Mouse (Mus musculus): ENCODE data around the gene Gm8094.
"Not testable (repeated sequence)": the region's sequence is repeated elsewhere in the genome, so short reads cannot be mapped to it uniquely, and the experiment has no call there.

DNA sequence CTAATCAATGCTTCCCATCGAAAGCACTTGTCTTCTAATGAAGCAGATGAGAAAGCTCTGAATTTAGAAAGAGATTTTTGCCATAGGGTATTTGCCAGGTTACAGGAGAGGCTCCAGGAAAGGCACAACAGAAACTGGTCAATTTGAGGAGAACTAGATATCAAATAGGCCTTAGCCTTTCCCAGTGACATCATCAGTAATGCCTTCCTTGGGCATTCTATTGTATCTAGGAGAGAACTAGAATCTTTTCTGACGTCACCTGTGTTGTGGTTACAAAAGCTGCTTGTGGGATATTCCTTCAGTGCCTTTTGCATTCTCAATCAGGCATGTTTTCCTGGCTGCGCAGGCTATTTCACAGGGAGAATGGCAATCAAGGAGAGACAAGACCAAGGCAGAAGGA, 23.9 kb upstream of the Gm8094 start, which contains the start of gene Gm8104:
- not testable (repeated sequence) for TF ChIP-seq CTCF, EP300 (IDR thresholded peaks at IDR 0.05; ENCODE audit: low read depth)
